Mouse (Mus musculus): ENCODE data around the gene Glod4. TPM values are rescaled to one million over a fixed set of nuclear protein-coding genes. Genes with fewer than 3 reads are reported as not detected.

Gene Glod4
- 10 to 100 TPM; 49.2 to 55.2 TPM for total RNA-seq (2021)

DNA sequence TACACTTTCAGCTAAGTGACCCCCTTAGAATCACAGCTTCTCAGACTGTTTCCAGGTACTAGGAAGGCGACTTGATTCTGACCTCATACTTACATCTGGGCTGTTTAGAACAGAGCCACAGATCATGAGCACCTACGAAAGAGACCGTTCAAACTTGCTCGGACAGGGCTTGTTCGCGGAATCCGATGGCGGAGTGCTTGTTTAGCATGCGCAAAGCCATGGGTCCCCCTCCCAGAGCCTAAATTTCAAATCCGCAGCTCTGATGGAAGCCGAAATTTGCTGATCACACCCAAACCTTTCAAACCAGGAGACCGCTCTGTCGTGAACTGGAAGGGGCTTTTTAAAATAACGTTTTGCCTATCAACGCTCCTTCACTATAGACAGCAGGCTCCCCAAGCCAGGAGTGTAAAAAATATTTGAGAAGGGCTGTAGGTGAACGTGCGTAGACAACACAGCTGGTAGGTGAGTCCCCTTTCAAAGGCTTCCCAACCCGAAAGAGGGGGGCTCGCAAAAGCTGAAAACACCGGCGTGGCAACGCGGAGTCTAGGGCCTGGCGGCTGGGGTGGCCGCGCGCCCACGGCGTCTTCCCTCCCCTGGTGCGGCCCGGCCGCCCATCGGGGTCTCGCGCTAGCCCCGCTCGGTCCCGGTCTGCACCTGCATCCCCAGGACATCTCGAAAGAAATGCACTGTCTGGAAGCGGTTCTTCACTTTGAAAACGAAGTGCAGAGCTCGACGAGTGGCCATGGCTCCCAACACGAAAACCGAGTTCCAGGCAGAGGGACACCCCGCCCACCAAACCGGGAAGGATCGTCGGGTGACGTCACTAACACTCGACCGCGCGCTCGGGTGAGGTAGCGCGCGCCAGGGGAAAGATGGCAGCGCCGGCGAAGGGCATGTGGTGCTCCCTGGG lies at the start of gene Glod4, which contains the start of gene Mrm3:
Gene Glod4, minus strand, starts transcription at position 825 of the 910 bp plus-strand sequence.
Gene Mrm3, plus strand, starts transcription at position 815 of the 910 bp plus-strand sequence.
- peak; percentile 91 to 95 for DNase-seq (ENCODE audit: low spot score in 2 of 2)
- intact Hi-C loops (cut with DNase I): loop anchor here (2.0 kb wide), 1 partner anchor 64 kb away; the partner anchor contains the start of genes Fam57a and Vps53

DNA sequence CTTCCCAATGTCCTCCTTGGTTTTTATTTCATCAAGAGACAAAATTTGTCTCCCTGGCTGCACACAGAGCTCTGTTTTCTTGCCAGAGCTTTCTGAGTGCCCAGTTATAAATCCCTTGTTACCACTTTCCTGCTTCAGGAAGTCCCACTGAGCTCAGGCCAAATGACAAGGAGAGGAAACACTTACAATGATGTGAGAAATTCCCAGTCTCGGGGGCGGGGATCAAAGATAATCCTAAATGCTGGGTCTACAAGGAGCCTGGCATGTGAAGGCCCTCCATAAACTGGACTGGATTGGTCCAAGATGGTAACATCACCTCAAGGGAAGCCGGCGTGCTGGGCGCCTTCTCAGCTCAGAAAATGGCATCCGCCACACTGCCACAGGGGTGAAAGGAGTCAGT lies 49.3 kb upstream of the Glod4 start:
- no peak for DNase-seq (ENCODE audit: low spot score in 2 of 2)
- intact Hi-C loops (cut with DNase I): no loop called here

DNA sequence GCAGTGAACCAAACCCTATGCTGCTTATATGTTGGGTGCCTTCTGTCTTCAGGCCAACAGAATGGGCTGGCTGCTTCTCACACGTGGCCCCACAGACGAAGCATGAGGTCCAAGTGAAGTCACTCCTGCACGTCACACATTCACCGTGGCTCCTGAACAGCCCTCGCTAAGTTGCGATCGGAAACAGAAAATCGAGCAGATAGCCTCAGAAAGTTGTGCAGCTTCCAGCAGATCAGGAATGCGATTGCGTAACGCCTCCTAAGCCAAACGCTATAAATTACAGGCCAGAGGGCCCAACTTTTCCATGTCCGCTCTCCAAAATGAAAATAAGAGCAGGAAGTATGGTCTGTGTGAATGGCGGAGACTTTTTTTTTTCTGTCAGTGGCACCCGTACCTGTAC lies 48.9 kb upstream of the Glod4 start:
- intact Hi-C loops (cut with DNase I): no loop called here
- no peak for DNase-seq (ENCODE audit: low spot score in 2 of 2)

DNA sequence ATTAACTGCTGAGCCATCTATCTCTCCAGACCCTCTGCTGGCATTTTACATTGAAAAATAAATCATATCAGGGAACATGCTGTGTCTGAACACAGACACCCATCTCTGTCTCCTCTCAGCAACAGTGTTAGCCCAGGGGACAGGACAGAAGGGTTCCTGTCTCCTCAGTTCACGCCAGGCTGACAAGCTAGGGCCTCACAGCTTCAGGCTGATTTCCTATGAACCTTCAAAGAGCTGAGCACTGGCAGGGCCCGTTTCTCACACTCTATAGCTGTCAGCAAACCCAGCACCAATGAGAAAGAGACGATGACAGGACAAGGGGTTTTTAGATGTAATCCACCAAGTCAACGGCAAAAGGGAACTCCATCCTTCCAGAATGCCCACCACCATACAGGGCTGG lies 48.4 kb upstream of the Glod4 start:
- intact Hi-C loops (cut with DNase I): no loop called here
- DNase-seq (ENCODE audit: low spot score in 2 of 2): no peak

DNA sequence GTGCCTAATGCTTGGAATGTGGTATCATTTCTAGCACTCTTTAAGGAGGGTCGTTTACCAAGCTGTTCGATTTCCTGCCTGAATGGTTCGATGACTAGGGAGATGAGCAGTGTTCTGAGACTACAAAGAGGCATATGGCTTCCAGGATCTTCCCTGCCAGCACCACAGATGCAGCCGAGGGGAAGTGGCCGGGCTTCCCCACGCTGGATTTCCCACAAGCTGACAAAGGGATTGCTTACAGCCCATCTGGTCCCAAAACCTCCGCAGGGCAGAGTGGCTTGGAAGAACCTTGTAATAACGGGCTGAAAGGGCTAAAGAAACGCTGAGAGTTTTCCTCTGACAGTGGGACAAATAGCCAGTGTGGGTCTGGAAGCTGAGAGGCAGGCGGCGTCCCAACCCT lies 46.8 kb upstream of the Glod4 start:
- intact Hi-C loops (cut with DNase I): no loop called here
- DNase-seq (ENCODE audit: low spot score in 2 of 2): peak; percentile 32 to 72

DNA sequence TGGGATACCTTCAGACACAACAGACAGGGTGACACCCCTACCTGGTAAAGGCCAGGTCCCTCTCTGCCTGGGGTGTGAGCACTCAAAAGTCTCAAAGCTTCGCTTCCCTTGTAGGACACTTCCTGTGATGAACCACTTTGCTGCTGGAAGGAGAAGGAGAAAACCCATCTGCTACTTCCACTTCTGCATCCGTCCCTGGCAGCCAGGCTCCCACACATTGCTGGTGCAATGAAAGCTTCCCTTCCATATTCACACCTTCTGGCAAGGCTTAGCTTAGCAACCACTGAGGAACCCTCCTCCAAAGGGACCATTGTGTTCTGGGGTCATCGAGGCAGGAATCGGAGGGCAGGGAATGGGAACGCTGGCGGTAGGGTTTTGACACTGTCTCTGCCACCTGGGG lies 45.1 kb upstream of the Glod4 start:
- peak; percentile 48 to 82 for DNase-seq (ENCODE audit: low spot score in 2 of 2)
- intact Hi-C loops (cut with DNase I): loop anchor here (5.0 kb wide), 1 partner anchor 421 kb away; no protein-coding TSS in a partner anchor

DNA sequence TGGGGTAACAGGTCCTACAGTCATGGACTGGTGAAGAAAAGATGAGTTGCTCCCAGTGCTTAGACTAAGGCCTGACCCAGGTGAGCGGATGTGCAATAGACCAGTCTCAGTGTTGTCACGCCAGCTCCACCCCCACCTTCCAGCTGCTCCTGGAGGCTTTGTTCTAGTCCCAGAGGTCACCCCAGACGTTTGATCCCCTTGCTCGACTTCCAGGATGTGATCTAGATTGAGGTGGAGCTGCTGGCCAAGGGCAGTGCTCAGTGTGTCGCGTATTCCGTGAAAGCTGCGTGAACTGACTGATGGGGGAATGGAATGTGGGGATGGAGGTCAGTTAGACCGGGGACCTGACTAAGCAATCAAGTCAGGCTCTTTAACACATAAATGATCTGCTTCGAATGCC lies 43.8 kb upstream of the Glod4 start:
- intact Hi-C loops (cut with DNase I): loop anchor here (5.0 kb wide), 1 partner anchor 420 kb away; no protein-coding TSS in a partner anchor
- DNase-seq (ENCODE audit: low spot score in 2 of 2): no peak

DNA sequence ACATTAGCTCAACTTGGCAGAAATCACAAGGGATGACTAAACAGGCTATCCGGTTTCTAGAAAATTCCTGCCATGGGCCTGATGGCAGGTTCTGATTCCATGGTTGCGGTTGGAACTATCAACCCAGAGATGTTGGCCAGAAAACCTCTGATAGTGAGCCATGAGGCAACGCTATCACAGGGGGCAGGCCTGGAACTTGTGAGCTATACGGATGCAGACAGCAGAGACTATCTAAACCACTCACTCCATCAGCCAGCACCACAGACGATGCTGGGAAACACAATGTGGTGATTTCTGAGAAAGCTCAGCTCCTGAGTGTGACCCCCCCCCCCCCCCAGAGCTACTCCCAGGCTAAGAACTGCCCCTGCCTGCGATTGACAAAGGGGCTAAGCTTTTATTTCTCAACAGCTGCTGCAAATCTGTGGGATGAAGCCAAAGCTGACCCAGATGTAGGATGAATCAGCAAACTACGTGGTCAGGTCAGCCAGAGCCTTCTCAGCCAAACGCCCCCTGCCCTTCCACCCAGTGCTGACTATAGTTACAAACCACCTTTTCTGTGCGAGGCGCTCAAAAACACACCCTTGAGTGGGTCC lies 43.1 kb upstream of the Glod4 start:
- DNase-seq (ENCODE audit: low spot score in 2 of 2): no peak
- intact Hi-C loops (cut with DNase I): loop anchor here (5.0 kb wide), 1 partner anchor 419 kb away; no protein-coding TSS in a partner anchor

DNA sequence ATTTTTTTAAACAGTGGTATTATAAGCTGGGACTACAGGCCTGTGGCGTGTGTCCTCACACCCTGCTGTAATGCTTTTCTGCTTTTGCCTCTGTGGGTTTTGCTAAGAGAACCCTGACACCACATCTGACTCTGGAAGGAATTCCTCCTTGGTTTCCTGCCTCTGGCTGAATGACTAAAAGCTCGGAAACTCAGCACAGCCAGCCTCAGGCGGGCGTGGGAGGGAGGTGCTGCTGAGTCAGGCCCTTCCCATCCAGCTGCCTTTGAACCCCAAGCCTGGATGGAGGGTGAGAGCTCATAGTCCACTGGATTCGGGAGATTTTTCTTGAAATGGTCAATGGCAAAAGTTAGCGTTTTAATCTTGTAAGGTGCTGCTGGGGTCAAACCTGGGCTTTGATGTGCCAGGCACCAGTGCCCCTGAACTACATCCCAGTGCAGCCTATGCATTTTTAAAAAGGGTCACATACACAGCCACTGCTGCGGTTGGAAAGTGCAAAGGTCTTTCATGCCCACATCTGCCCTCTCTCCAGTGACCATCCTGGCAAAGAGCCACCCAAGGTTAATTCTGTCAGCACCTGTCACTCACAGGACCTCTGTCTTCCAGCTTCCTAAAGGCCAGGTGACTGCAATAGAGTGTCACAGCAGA lies 42.0 kb upstream of the Glod4 start:
- DNase-seq (ENCODE audit: low spot score in 2 of 2): peak in 1 of 2 experiments; percentile 59
- intact Hi-C loops (cut with DNase I): loop anchor here (5.0 kb wide), 1 partner anchor 418 kb away; no protein-coding TSS in a partner anchor

DNA sequence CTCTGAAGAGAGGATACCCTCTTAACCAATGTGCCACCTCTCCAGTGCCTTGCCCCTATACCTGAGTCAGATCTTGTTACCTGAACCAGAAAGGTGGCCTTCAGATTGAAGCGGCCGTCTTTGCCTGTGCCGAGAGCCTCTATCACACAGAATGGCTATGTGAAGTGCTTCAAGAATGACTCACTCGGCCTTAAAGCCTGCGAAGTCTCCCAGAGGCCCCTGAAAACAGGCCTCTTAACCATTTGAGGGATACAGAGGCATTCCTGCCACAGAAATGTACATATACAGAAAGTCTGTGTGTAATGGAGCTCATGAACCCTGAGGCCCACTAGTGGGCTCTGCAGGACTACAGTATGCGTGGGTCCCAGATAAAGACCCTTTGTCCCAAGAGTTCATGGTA lies 40.3 kb upstream of the Glod4 start:
- intact Hi-C loops (cut with DNase I): no loop called here
- DNase-seq (ENCODE audit: low spot score in 2 of 2): no peak

DNA sequence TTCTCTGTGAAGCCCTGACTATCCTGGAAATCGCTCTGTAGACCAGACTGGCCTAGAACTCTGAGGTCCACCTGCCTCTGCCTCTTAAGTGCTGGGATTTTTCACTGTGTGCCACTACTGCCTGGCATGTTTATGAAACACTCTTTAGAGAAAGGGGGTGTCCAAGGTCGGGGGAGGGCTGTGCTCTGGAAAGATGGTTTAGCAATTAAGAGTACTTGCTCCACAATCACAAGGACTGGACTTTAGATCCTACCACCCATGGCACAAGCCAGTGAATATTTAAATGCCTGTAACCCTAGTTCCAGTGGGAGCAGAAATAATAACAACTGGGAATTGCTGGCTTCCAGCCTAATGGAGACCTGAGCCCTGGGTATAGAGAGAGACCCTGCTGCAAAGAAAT lies 36.4 kb upstream of the Glod4 start:
- intact Hi-C loops (cut with DNase I): no loop called here
- no peak for DNase-seq (ENCODE audit: low spot score in 2 of 2)

DNA sequence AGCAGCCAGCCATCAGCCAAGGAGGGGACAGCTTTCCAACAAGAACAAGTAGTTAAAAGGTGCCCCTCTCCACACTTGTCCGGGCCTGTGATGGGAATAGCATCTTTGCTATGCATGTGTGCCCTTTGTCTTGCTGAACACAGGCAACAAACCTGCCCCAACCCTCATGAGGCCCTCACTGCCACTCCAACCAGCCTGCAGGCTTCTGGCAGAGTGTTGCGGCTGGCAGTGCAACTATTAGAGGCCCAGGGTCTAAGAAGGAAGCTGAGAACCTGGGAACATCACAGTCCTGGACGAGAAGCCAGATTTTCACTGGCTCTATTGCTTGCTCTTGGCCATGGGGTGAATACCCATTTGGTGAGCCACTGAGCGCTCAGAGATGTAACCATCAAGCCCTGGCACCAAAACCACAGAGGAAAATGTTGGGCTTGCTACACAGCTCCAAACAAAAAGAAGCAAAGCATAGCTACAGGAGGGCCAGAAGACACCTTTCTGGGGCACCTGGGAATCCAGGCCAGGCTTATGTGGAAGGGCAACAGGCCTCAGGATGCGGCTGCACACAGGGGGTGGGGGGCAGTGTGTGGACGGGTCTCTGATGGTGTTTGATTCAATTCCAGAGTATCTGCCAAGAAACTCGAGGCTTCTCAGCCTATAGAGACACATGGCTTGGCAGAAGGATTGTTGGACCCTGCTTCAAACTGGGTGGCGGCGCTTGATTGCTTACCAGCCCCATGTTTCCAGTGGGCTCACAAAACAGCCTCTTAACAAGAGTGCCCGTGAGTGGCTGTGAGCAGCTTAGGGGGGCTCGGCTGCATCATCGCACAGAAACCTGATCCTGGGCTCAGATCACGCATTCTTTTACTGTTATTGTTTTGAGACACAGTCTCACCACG lies 35.7 kb upstream of the Glod4 start:
- intact Hi-C loops (cut with DNase I): no loop called here

DNA sequence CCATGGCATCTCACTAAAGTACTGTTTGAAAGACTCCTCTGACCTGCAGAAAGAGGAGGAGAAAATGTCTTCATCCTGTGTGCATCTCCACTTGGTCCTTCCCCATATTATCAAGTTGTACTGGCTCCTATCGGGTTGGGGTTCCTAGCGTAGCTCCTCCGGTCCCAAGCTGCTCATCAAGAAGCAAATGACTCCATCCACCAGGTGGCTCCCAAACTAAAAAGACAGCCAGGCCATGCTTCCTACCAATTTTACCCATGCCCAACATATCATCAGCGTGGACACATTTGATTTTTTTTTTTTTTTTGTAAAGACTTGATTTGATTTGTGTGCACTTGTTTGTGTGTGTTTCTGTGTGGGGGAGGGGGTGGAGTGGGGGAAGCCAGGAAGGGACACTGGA lies 28.9 kb upstream of the Glod4 start:
- intact Hi-C loops (cut with DNase I): loop anchor here (5.0 kb wide), 1 partner anchor 125 kb away; the partner anchor contains the start of gene Nxn
- peak in 1 of 2 experiments; percentile 49 for DNase-seq (ENCODE audit: low spot score in 2 of 2)

More for the DNA sequence above, 35.7 kb upstream of the Glod4 start:
- DNase-seq (ENCODE audit: low spot score in 2 of 2): no peak

DNA sequence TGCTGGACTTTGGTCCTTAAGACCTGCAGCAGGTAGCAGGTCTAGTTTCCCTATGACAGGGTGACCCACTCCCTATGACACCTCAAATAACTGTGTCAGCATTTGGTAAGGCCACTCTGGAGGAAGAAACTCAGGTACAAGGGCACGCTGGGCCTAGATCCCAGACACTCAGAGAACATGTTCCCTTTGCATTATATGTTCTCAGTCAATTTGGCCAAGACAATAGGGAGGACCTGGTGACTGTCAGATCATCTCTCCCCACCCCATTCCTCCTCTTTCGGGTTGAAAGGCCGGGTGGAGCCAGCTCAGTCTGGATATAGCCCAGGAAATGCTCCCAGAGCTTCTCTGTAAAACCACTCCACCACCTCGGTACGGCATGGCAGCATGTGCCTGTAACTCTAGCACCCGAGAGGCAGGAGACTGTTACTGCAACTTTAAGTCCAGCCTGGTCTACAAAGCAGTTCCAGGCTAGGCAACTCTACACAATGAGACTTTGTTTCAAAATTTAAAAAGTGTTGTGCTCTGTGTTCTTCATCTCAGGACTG lies 25.1 kb upstream of the Glod4 start:
- no peak for DNase-seq (ENCODE audit: low spot score in 2 of 2)
- intact Hi-C loops (cut with DNase I): no loop called here

DNA sequence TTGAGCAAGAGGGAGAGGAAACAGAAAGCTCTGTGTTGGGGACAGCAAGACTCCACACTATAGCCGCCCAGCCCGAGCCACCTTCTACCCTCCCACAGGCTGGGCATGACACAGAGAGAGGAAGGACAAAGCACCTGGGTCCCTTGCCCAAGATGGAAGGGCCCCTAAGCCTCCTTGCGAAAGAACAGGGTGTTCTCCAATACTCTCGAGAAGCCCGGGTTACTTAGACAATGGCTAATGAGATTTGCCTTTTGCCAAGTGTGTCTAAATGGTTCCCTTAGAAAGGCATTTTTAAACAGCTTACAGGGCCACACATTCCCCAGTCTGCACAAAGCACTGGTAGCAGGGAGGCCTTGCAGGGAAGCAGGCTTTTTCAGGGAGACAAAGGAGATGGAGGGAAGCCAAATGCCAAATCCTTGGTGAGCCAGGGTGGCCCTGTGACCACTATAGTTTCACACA lies 24.5 kb upstream of the Glod4 start:
- DNase-seq (ENCODE audit: low spot score in 2 of 2): peak in 1 of 2 experiments; percentile 36
- intact Hi-C loops (cut with DNase I): no loop called here

DNA sequence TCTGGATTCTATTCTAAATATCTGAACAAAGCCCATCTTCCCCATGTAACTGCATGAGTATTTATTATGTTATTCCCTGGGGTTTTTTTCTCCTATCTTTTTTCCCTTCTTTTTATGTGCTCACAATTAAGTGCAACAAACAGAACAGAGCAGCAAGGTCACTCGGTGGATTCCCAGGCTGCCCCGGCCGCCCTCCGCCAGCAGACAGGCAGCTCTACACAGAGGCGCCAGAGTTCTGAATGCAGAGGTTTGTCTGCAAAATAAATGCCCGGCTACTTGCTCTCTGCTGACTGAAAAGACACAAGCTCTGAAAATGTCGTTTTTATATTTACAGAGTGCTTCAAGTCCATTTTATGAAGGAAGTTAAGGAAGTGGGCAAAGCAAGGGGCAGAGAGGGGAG lies 24.0 kb upstream of the Glod4 start:
- DNase-seq (ENCODE audit: low spot score in 2 of 2): no peak
- intact Hi-C loops (cut with DNase I): no loop called here

DNA sequence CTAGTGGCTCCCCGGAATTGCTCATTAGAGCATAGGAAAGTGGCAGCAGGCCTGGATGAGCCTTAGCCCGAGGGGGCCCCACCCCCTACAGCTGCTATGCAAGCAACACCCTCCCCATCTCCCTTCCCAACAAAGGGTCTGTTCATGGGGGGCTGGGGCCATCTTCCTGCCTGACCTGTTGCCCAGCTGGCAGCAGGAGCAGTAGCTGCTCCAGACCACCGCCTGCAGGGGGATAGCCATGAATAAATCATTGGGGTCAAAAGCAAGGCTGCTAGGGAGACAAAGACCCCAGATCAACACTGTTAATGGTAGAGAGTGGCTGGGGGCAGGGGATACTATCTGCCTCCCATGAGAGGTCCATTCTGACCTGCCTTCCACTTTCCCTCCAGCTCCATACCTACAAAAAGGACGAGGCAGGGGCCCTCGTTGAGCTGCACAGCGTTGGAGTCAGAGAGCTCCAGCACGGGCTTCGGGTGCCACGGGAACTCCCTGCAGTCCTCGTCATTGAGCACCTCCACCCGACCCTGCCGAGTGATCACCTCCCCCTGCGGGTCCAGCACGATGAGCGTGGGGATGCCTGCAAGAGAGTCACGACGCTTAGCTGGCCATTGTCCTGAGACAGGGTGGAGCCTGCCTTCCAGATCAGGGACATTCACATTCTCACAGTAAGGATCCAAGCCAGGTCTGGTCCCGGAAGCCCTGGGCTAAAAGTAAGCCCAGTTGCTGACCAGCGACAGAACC lies 19.3 kb upstream of the Glod4 start:
- intact Hi-C loops (cut with DNase I): no loop called here
- DNase-seq (ENCODE audit: low spot score in 2 of 2): no peak

DNA sequence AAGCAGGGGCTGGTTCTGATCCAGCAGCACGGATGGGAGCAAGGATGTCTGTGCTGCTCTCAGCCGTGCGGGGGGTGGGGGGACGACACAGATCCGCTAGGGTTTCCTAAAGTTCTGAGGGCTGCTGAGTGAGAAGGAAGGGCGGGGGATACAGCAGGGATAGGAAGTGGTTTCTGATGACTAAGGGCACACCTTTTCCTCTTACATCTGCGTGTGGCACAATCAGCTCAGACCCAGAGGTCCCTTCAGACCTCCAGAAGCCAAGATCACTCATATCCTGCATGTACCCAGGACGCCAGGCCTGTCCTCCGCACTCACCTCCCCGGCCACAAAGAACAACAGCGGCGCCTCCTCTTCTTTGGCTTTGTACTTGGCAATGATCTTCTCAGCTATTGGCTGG lies 17.7 kb upstream of the Glod4 start:
- no peak for DNase-seq (ENCODE audit: low spot score in 2 of 2)
- intact Hi-C loops (cut with DNase I): no loop called here
